Mouse (Mus musculus): ENCODE results near the gene Jmjd8. TPM values are rescaled to one million over a fixed set of nuclear protein-coding genes. Genes with fewer than 3 reads are reported as not detected.

The Jmjd8 gene
- polyA plus RNA-seq, 2 experiments, result 13.7 to 17.3 TPM

GRCm38 (mm10) chr17:25842509-25842908, 13.8 kb downstream of the Jmjd8 start:
- Histone ChIP-seq H3K4me1 (replicated peaks; ENCODE audit: control insufficient read depth in 2 of 2, insufficient read depth in 2 of 2, low read length in 1 of 2) (peaks cover 13 to 16% of the 10 kb centered on the region in 2 experiments), H3K9ac (replicated peaks) (no peak overlapping the region), H3K9me3 (ENCODE audit: control insufficient read depth, low read length) (no peaks in the 10 kb centered on the region), H3K4me3 (ENCODE audit: insufficient read depth in 1 of 2, low read depth in 2 of 2, low read length in 2 of 2) (no peak overlapping the region), H3K27me3 (ENCODE audit: control insufficient read depth, insufficient read depth, low read length) (no peaks in the 10 kb centered on the region), H3K4me2 (ENCODE audit: low read depth) (no peak overlapping the region; the same call in 1 of the 2 replicates), H3K36me3 (replicated peaks; ENCODE audit: control insufficient read depth, insufficient read depth, low read depth) (peaks cover 34% of the 10 kb centered on the region), H3K27ac (no peak overlapping the region)
- TF ChIP-seq CTCF (IDR thresholded peaks at IDR 0.05; ENCODE audit: low read depth) (0 out of 2 replicates have a peak, but pooled peaks have one; percentile 1), EP300 (IDR thresholded peaks at IDR 0.05; ENCODE audit: low read depth) (no peak)
- no peak for DNase-seq (ENCODE audit: low read depth in 3 of 3, low spot score in 3 of 3)
- 80% methylated on average over 3 of the region's 3 CpGs for WGBS (ENCODE audit: insufficient replicate concordance)
- ATAC-seq (ENCODE audit: insufficient read depth), result no peak

- Histone ChIP-seq H3K9ac (replicated peaks) (peak overlapping the region; percentile 74), H3K4me2 (ENCODE audit: low read depth) (peak overlapping the region; percentile 85), H3K27me3 (ENCODE audit: control insufficient read depth, insufficient read depth, low read length) (no peaks in the 10 kb centered on the region), H3K9me3 (ENCODE audit: control insufficient read depth, low read length) (no peaks in the 10 kb centered on the region), H3K36me3 (replicated peaks; ENCODE audit: control insufficient read depth, insufficient read depth, low read depth) (peaks cover 36% of the 10 kb centered on the region), H3K4me3 (ENCODE audit: insufficient read depth in 1 of 2, low read depth in 2 of 2, low read length in 2 of 2) (peak overlapping the region; percentile 70 to 75), H3K27ac (peak overlapping the region; percentile 43), H3K4me1 (replicated peaks; ENCODE audit: control insufficient read depth in 2 of 2, insufficient read depth in 2 of 2, low read length in 1 of 2) (peaks cover 13 to 15% of the 10 kb centered on the region in 2 experiments)
- 86% methylated on average over 4 of the region's 4 CpGs for WGBS (ENCODE audit: insufficient replicate concordance)
- no peak for DNase-seq (ENCODE audit: low read depth in 3 of 3, low spot score in 3 of 3)
- ATAC-seq (ENCODE audit: insufficient read depth), result no peak
- TF ChIP-seq CTCF (IDR thresholded peaks at IDR 0.05; ENCODE audit: low read depth), result no peak
- TF ChIP-seq EP300 (IDR thresholded peaks at IDR 0.05; ENCODE audit: low read depth), result no peak
Observed at GRCm38 (mm10) chr17:25843122-25843521, 14.5 kb downstream of the Jmjd8 start.

- Histone ChIP-seq H3K36me3 (replicated peaks; ENCODE audit: control insufficient read depth, insufficient read depth, low read depth) (peaks cover 34% of the 10 kb centered on the region), H3K27ac (peak overlapping the region; percentile 43), H3K27me3 (ENCODE audit: control insufficient read depth, insufficient read depth, low read length) (no peaks in the 10 kb centered on the region), H3K4me3 (ENCODE audit: insufficient read depth in 1 of 2, low read depth in 2 of 2, low read length in 2 of 2) (peak overlapping the region; percentile 70 to 75), H3K9me3 (ENCODE audit: control insufficient read depth, low read length) (no peaks in the 10 kb centered on the region), H3K9ac (replicated peaks) (peak overlapping the region; percentile 74), H3K4me2 (ENCODE audit: low read depth) (peak overlapping the region; percentile 85), H3K4me1 (replicated peaks; ENCODE audit: control insufficient read depth in 2 of 2, insufficient read depth in 2 of 2, low read length in 1 of 2) (peaks cover 13 to 15% of the 10 kb centered on the region in 2 experiments)
- WGBS (ENCODE audit: insufficient replicate concordance), result 2% methylated on average over 36 of the region's 38 CpGs
- TF ChIP-seq EP300 (IDR thresholded peaks at IDR 0.05; ENCODE audit: low read depth) (no peak), CTCF (IDR thresholded peaks at IDR 0.05; ENCODE audit: low read depth) (peak; percentile 13; the same call in 1 of the 2 replicates)
- no peak for DNase-seq (ENCODE audit: low read depth in 3 of 3, low spot score in 3 of 3)
- peak; percentile 63 for ATAC-seq (ENCODE audit: insufficient read depth)
Observed at GRCm38 (mm10) chr17:25843636-25844395, 15.1 kb downstream of the Jmjd8 start.

GRCm38 (mm10) chr17:25844396-25844901, 15.8 kb downstream of the Jmjd8 start, which contains the start of gene Rhot2:
TSS of gene Rhot2 (minus strand) at chr17:25844851.
- Histone ChIP-seq H3K27me3 (ENCODE audit: control insufficient read depth, insufficient read depth, low read length) (no peaks in the 10 kb centered on the region), H3K9me3 (ENCODE audit: control insufficient read depth, low read length) (no peaks in the 10 kb centered on the region), H3K4me1 (replicated peaks; ENCODE audit: control insufficient read depth in 2 of 2, insufficient read depth in 2 of 2, low read length in 1 of 2) (peaks cover 13 to 15% of the 10 kb centered on the region in 2 experiments), H3K9ac (replicated peaks) (peak within 1 kb of the TSS; percentile 74), H3K36me3 (replicated peaks; ENCODE audit: control insufficient read depth, insufficient read depth, low read depth) (peaks cover 28% of the 10 kb centered on the region), H3K4me3 (ENCODE audit: insufficient read depth in 1 of 2, low read depth in 2 of 2, low read length in 2 of 2) (peak within 1 kb of the TSS; percentile 70 to 75), H3K27ac (peak within 1 kb of the TSS; percentile 43), H3K4me2 (ENCODE audit: low read depth) (peak within 1 kb of the TSS; percentile 85)
- DNase-seq (ENCODE audit: low read depth in 3 of 3, low spot score in 3 of 3) (peak; percentile 87 to 89 (median 89)), ATAC-seq (ENCODE audit: insufficient read depth) (peak; percentile 93)
- peak; percentile 89 for TF ChIP-seq CTCF (IDR thresholded peaks at IDR 0.05; ENCODE audit: low read depth)
- TF ChIP-seq EP300 (IDR thresholded peaks at IDR 0.05; ENCODE audit: low read depth), result no peak
- WGBS (ENCODE audit: insufficient replicate concordance), result under 1% methylated on average over 21 of the region's 21 CpGs

- Histone ChIP-seq H3K27ac (no peak overlapping the region), H3K4me3 (ENCODE audit: insufficient read depth in 1 of 2, low read depth in 2 of 2, low read length in 2 of 2) (peak overlapping the region; percentile 78 to 85; a peak in 3 of 4 replicates)
Observed at GRCm38 (mm10) chr17:25860229-25860628, 31.6 kb downstream of the Jmjd8 start.

More at GRCm38 (mm10) chr17:25860229-25860628, 31.6 kb downstream of the Jmjd8 start:
- TF ChIP-seq EP300 (IDR thresholded peaks at IDR 0.05; ENCODE audit: low read depth) (no peak), CTCF (IDR thresholded peaks at IDR 0.05; ENCODE audit: low read depth) (no peak)
- WGBS (ENCODE audit: insufficient replicate concordance), result 85% methylated on average over 6 of the region's 6 CpGs
- Histone ChIP-seq H3K4me2 (ENCODE audit: low read depth) (peak overlapping the region; percentile 91), H3K9me3 (ENCODE audit: control insufficient read depth, low read length) (no peaks in the 10 kb centered on the region), H3K9ac (replicated peaks) (peak overlapping the region; percentile 86), H3K36me3 (replicated peaks; ENCODE audit: control insufficient read depth, insufficient read depth, low read depth) (no peaks in the 10 kb centered on the region; the same call in 1 of the 2 replicates), H3K4me1 (replicated peaks; ENCODE audit: control insufficient read depth in 2 of 2, insufficient read depth in 2 of 2, low read length in 1 of 2) (peaks cover 16 to 17% of the 10 kb centered on the region in 2 experiments), H3K27me3 (ENCODE audit: control insufficient read depth, insufficient read depth, low read length) (no peaks in the 10 kb centered on the region)
- DNase-seq (ENCODE audit: low read depth in 3 of 3, low spot score in 3 of 3) (no peak), ATAC-seq (ENCODE audit: insufficient read depth) (no peak)

Measured in liver, embryonic 14.5 days (tissue).